In the genomic region with DNA sequence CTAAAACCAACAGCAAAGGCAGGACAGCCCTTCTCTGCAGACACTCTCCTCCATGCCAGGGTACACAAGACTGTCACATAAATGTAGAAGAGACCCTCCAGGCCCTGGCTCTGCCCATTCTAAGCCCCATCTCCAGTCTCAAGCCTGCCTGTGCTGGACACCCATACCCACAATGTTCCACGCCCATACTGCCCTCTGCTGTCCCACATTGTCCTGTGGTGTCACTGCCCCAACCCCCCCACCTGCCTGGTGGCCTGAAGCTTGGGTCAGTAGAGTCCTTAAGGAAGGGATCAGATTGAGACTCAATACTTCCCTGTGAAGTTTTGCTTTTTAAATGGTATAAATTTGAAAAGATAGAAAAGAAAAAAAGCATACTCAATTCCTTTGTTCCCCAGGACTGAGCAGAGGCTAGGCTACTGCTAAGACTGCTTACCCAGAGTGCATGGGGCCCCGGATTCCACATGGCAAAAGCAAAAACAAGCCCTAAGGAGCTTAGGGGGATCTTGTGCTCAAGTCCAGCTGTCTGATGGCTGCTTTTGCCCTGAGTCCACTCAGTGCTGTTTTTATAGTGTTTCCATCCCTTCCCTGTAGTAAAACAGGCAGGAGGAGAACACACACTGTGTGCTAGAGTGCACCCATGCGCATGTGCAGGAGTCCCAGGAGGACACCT, we compare ENCODE assay signal across 11 mouse cellular contexts. TPM values are rescaled to one million over a fixed set of nuclear protein-coding genes. Genes with fewer than 3 reads are reported as not detected.
A peak's percentile ranks its signal among the peaks of the same experiment; 100 is the strongest.
DNase-seq lines count a peak whose midpoint lies in the region; ATAC-seq and TF ChIP-seq lines count a peak whose summit lies in the region.
"Had no signal": no experiment of that assay in that cellular context is flagged by ENCODE, and none has a peak within 500 bp of the region (broad histone marks: within the 10 kb centered on the region; RNA-seq: fewer than 3 reads in every experiment).

No protein-coding gene starts in this region.

- no peak overlapping the region for H3K27ac ChIP-seq in midbrain, embryonic 11.5 days (ENCODE audit: low read depth, low read length)
- no peak overlapping the region for H3K27ac ChIP-seq in midbrain, embryonic 16.5 days (ENCODE audit: low read length)
- H3K27ac ChIP-seq in hindbrain, embryonic 13.5 days, result no peak overlapping the region
- H3K27ac ChIP-seq: stomach, embryonic 15.5 days had no signal

- no peak overlapping the region for H3K4me2 ChIP-seq in midbrain, embryonic 11.5 days
- H3K4me2 ChIP-seq in midbrain, embryonic 16.5 days (ENCODE audit: low read length), result no peak overlapping the region
- no peak overlapping the region for H3K4me2 ChIP-seq in hindbrain, embryonic 13.5 days
- H3K4me2 ChIP-seq: stomach, embryonic 15.5 days had no signal

- H3K9ac ChIP-seq in midbrain, embryonic 11.5 days (ENCODE audit: low read length), result no peak overlapping the region
- no peak overlapping the region for H3K9ac ChIP-seq in midbrain, embryonic 16.5 days (ENCODE audit: low read depth, low read length)
- H3K9ac ChIP-seq in hindbrain, embryonic 13.5 days, result no peak overlapping the region
- H3K9ac ChIP-seq: stomach, embryonic 15.5 days had no signal

- TF ChIP-seq CTCF in brain, embryonic 14.5 days (IDR thresholded peaks at IDR 0.05; ENCODE audit: borderline replicate concordance, extremely low read depth, insufficient read depth, insufficient read length), result peak; percentile 15; the same call in 1 of the 2 replicates

- intact Hi-C loops in gastrocnemius, postnatal 14 days (cut with DNase I; ENCODE audit: low total_unique reads), result no loop called here

- no peaks in the 10 kb centered on the region for H3K9me3 ChIP-seq in midbrain, embryonic 11.5 days (ENCODE audit: control insufficient read depth, low read length)
- no peaks in the 10 kb centered on the region for H3K9me3 ChIP-seq in midbrain, embryonic 16.5 days (replicated peaks; ENCODE audit: control insufficient read depth, low read length, poor library complexity, severe bottlenecking)
- no peaks in the 10 kb centered on the region for H3K9me3 ChIP-seq in hindbrain, embryonic 13.5 days
- H3K9me3 ChIP-seq: megakaryocyte, embryonic 14.5 days; stomach, embryonic 15.5 days had no signal

- H3K4me1 ChIP-seq in midbrain, embryonic 11.5 days (ENCODE audit: control insufficient read depth, insufficient read depth, low read length), result peaks cover 11% of the 10 kb centered on the region
- H3K4me1 ChIP-seq in midbrain, embryonic 16.5 days (ENCODE audit: control insufficient read depth, insufficient read depth, low read length), result peaks cover 2% of the 10 kb centered on the region; the same call in 1 of the 2 replicates
- H3K4me1 ChIP-seq in hindbrain, embryonic 13.5 days (replicated peaks), result peaks cover 19% of the 10 kb centered on the region
- H3K4me1 ChIP-seq: stomach, embryonic 15.5 days had no signal

- peak; percentile 39 for DNase-seq in gastrocnemius, postnatal 10 days
- DNase-seq in gastrocnemius, postnatal 14 days, result no peak
- DNase-seq in midbrain, embryonic 11.5 days (ENCODE audit: low spot score, missing footprints), result peak; percentile 80
- no peak for DNase-seq in brain, embryonic 14.5 days (ENCODE audit: low read depth)
- DNase-seq in retina, postnatal 7 days (ENCODE audit: low read depth, low spot score), result peak; percentile 71
- DNase-seq in embryo, embryonic 11 days, result no peak

- no peak overlapping the region for H3K4me3 ChIP-seq in midbrain, embryonic 11.5 days (ENCODE audit: low read depth, low read length)
- H3K4me3 ChIP-seq in midbrain, embryonic 16.5 days (ENCODE audit: low read depth, low read length), result no peak overlapping the region
- H3K4me3 ChIP-seq in hindbrain, embryonic 13.5 days, result no peak overlapping the region
- H3K4me3 ChIP-seq: megakaryocyte, embryonic 14.5 days; stomach, embryonic 15.5 days had no signal

- 77% methylated on average over 3 of the region's 3 CpGs for WGBS in midbrain, embryonic 11.5 days
- 85% methylated on average over 3 of the region's 3 CpGs for WGBS in midbrain, embryonic 16.5 days
- 79% methylated on average over 3 of the region's 3 CpGs for WGBS in hindbrain, embryonic 13.5 days

- H3K27me3 ChIP-seq in midbrain, embryonic 11.5 days (ENCODE audit: control insufficient read depth, insufficient read depth, low read length), result no peaks in the 10 kb centered on the region
- no peaks in the 10 kb centered on the region for H3K27me3 ChIP-seq in midbrain, embryonic 16.5 days (ENCODE audit: control insufficient read depth, insufficient read depth, low read depth, low read length)
- H3K27me3 ChIP-seq in hindbrain, embryonic 13.5 days, result no peaks in the 10 kb centered on the region
- H3K27me3 ChIP-seq: megakaryocyte, embryonic 14.5 days; stomach, embryonic 15.5 days had no signal

- TF ChIP-seq POLR2A in brain, embryonic 14.5 days (IDR thresholded peaks at IDR 0.05; ENCODE audit: borderline replicate concordance, extremely low read depth, insufficient read depth, insufficient read length, poor library complexity, severe bottlenecking), result no peak

- no peaks in the 10 kb centered on the region for H3K36me3 ChIP-seq in midbrain, embryonic 11.5 days (ENCODE audit: control insufficient read depth, insufficient read depth, low read length)
- H3K36me3 ChIP-seq in midbrain, embryonic 16.5 days (ENCODE audit: control insufficient read depth, insufficient read depth, low read length), result peaks cover 4% of the 10 kb centered on the region; the same call in 1 of the 2 replicates
- H3K36me3 ChIP-seq in hindbrain, embryonic 13.5 days, result peaks cover 38% of the 10 kb centered on the region

- ATAC-seq in midbrain, embryonic 11.5 days (ENCODE audit: low FRiP score), result no peak
- ATAC-seq in midbrain, embryonic 16.5 days, result no peak
- no peak for ATAC-seq in hindbrain, embryonic 13.5 days (ENCODE audit: low FRiP score)
- ATAC-seq: forebrain, embryonic 14.5 days had no signal

RNA-seq across cellular contexts. Expression of gene Mok, which starts 34.3 kb away (rescaled TPM):
- total RNA-seq in gastrocnemius, postnatal 10 days (2021), result under 1 TPM; 0.21 to 0.25 TPM
- total RNA-seq in gastrocnemius, postnatal 14 days (2021), result under 1 TPM; 0.25 to 0.31 TPM
- 11.1 and 11.8 TPM in 2 replicates for polyA plus RNA-seq in midbrain, embryonic 11.5 days (2014; fragmentation: Nextera tagmentation; extraction: Ambion mirVana)
- polyA plus RNA-seq in midbrain, embryonic 16.5 days (2015; fragmentation: Nextera tagmentation; extraction: Ambion mirVana), result 16.1 and 17.9 TPM in 2 replicates
- polyA plus RNA-seq in brain, embryonic 14.5 days (2012; rRNA removed), result 11.1 and 12.1 TPM in 2 replicates
- polyA plus RNA-seq in hindbrain, embryonic 13.5 days (2015; fragmentation: Nextera tagmentation; extraction: Ambion mirVana), result 12.5 and 13.4 TPM in 2 replicates

RNA-seq across cellular contexts. Expression of gene Zfp839, which starts 43.6 kb away (rescaled TPM):
- 1 to 10 TPM; 5.0 to 6.4 TPM for total RNA-seq in gastrocnemius, postnatal 10 days (2021)
- 1 to 10 TPM; 3.9 to 5.4 TPM for total RNA-seq in gastrocnemius, postnatal 14 days (2021)
- 1.4 and 1.8 TPM in 2 replicates for polyA plus RNA-seq in midbrain, embryonic 11.5 days (2014; fragmentation: Nextera tagmentation; extraction: Ambion mirVana)
- polyA plus RNA-seq in midbrain, embryonic 16.5 days (2015; fragmentation: Nextera tagmentation; extraction: Ambion mirVana), result 3.6 and 4.7 TPM in 2 replicates
- 3.7 and 4.1 TPM in 2 replicates for polyA plus RNA-seq in brain, embryonic 14.5 days (2012; rRNA removed)
- 4.0 and 4.6 TPM in 2 replicates for polyA plus RNA-seq in hindbrain, embryonic 13.5 days (2015; fragmentation: Nextera tagmentation; extraction: Ambion mirVana)

Comparison
In these comparisons a context has a peak if more than half of its experiments do, and no peak if none do; other contexts are left out.
1. DNase-seq: peak in gastrocnemius, postnatal 10 days (single experiment), midbrain, embryonic 11.5 days (single experiment) and retina, postnatal 7 days (single experiment); none in gastrocnemius, postnatal 14 days (single experiment), brain, embryonic 14.5 days (single experiment) and embryo, embryonic 11 days (single experiment).